Mouse (Mus musculus): ENCODE results near the gene Asprv1. TPM values are rescaled to one million over a fixed set of nuclear protein-coding genes. Genes with fewer than 3 reads are reported as not detected.

Asprv1 gene
- polyA plus RNA-seq (2015; fragmentation: Nextera tagmentation; extraction: Ambion mirVana) = 2.6 and 4.5 TPM in 2 replicates

- no peaks in the 10 kb centered on the region for H3K9me3 ChIP-seq (replicated peaks)
- H3K36me3 ChIP-seq = no peaks in the 10 kb centered on the region
- no peaks in the 10 kb centered on the region for H3K27me3 ChIP-seq
- no peaks in the 10 kb centered on the region for H3K4me1 ChIP-seq
- no peak within 1 kb of the TSS for H3K27ac ChIP-seq
- H3K9ac ChIP-seq = no peak within 1 kb of the TSS
- H3K4me3 ChIP-seq (replicated peaks) = no peak within 1 kb of the TSS
- 53% methylated on average over 10 of the region's 10 CpGs for WGBS
- no peak for ATAC-seq (replicated peaks; ENCODE audit: low FRiP score)
- H3K4me2 ChIP-seq = no peak within 1 kb of the TSS
Observed at GRCm38 (mm10) chr6:86627946-86628345, at the start of gene Asprv1. TSS of gene Asprv1 (plus strand) at chr6:86628164.

GRCm38 (mm10) chr6:86578396-86578795, 49.6 kb upstream of the Asprv1 start:
- WGBS = 66% methylated on average over 2 of the region's 2 CpGs
- H3K27ac ChIP-seq = no peak overlapping the region
- no peak for ATAC-seq (replicated peaks; ENCODE audit: low FRiP score)
- no peak overlapping the region for H3K4me3 ChIP-seq (replicated peaks)
- no peak overlapping the region for H3K4me2 ChIP-seq
- H3K9me3 ChIP-seq (replicated peaks) = no peaks in the 10 kb centered on the region
- H3K9ac ChIP-seq = no peak overlapping the region
- H3K27me3 ChIP-seq = no peaks in the 10 kb centered on the region
- H3K4me1 ChIP-seq = peaks cover 17% of the 10 kb centered on the region
- H3K36me3 ChIP-seq = no peaks in the 10 kb centered on the region

DNA sequence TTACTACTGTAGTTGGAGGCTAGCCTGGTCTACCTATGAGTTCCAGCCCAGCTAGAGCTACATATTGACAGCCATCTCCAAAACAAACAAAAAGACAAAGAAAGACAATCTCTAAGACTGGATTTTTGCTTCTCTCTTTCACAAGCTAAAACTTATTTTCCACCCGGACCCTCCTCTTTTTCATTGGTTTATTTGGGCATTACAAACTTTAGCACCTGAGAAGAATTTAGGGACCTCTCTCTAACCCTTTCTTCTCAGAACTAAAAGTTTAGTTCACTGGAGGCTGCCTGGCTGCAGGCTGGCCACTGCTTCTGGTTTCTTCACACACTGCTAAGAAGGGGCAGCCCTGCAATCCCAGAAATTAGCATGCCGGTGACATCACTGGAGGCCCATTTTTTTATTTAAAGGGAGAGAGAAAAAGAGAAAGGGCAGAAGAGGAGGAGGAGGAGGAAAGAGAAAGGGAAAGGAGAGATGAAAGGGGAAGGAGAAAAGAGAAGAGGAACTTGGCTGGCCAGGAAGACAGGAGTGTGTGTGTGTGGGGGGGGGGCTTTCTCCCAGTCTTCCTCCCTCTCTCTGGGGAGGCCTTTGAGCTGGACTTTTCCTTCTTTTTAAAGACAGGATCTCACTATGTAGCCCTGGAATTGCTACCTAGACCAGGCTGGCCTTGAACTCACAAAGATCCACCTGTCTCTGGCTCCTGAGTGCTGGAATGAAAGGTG, 48.7 kb upstream of the Asprv1 start:
- WGBS = 52% methylated on average over 2 of the region's 2 CpGs

DNA sequence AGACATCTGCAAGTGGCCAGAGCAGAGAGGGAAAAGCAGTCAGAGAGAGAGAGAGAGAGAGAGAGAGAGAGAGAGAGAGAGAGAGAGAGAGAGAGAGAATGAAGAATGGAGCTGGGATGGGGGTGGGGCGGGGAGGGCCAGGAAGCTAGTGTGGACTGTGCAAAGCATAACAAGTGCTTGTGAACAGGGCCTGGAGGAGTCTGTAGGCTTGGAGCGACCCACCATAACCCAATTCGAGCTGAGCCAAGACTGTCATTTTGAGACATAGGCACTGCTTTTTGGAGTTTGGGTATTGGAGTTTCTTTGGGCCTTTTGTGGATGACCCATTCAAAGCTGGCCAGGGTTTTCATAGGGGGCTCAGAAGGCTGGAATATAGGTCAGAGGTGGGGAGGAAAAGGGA, 48.0 kb upstream of the Asprv1 start:
- Histone ChIP-seq H3K4me2 (no peak overlapping the region), H3K9me3 (replicated peaks) (no peaks in the 10 kb centered on the region), H3K27ac (no peak overlapping the region), H3K9ac (no peak overlapping the region), H3K36me3 (no peaks in the 10 kb centered on the region), H3K27me3 (no peaks in the 10 kb centered on the region), H3K4me1 (peaks cover 27% of the 10 kb centered on the region), H3K4me3 (replicated peaks) (no peak overlapping the region)
- WGBS = 69% methylated on average over 3 of the region's 3 CpGs
- no peak for ATAC-seq (replicated peaks; ENCODE audit: low FRiP score)

More for the DNA sequence above, 48.7 kb upstream of the Asprv1 start:
- H3K4me3 ChIP-seq (replicated peaks) = no peak overlapping the region
- no peak overlapping the region for H3K9ac ChIP-seq
- no peak overlapping the region for H3K4me2 ChIP-seq
- ATAC-seq (replicated peaks; ENCODE audit: low FRiP score) = no peak
- peaks cover 20% of the 10 kb centered on the region for H3K4me1 ChIP-seq
- H3K27me3 ChIP-seq = no peaks in the 10 kb centered on the region
- no peaks in the 10 kb centered on the region for H3K9me3 ChIP-seq (replicated peaks)
- no peaks in the 10 kb centered on the region for H3K36me3 ChIP-seq
- no peak overlapping the region for H3K27ac ChIP-seq

DNA sequence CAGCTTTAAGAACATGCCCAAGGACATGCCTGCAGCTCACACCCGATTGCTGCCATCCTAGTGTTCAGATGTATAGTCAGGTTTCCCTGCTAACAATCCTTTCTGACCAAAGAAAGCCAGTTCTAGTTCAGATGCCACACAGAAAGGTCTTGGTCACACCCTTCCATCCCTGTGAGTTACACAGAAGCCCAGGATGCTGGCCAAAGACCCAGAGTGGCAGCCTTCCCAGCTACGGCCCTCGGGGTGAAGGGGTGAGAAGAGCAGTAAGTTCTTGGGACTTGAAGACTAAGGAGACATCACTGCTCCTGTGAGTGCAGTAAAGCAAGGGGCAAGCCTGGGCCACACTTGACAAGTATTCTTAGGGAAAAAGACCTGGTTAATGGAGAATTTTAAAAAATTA, 44.8 kb upstream of the Asprv1 start:
- no peak overlapping the region for H3K9ac ChIP-seq
- no peaks in the 10 kb centered on the region for H3K36me3 ChIP-seq
- H3K27ac ChIP-seq = no peak overlapping the region
- no peak for ATAC-seq (replicated peaks; ENCODE audit: low FRiP score)
- 88% methylated on average over 3 of the region's 3 CpGs for WGBS
- no peaks in the 10 kb centered on the region for H3K9me3 ChIP-seq (replicated peaks)
- peaks cover 39% of the 10 kb centered on the region for H3K4me1 ChIP-seq
- no peaks in the 10 kb centered on the region for H3K27me3 ChIP-seq
- no peak overlapping the region for H3K4me2 ChIP-seq
- no peak overlapping the region for H3K4me3 ChIP-seq (replicated peaks)

- Histone ChIP-seq H3K4me1 (peaks cover 39% of the 10 kb centered on the region), H3K4me2 (no peak overlapping the region), H3K9me3 (replicated peaks) (no peaks in the 10 kb centered on the region), H3K27me3 (no peaks in the 10 kb centered on the region), H3K9ac (no peak overlapping the region), H3K27ac (peak overlapping the region; percentile 89; the same call in 1 of the 2 replicates), H3K36me3 (no peaks in the 10 kb centered on the region), H3K4me3 (replicated peaks) (no peak overlapping the region)
- whole genome bisulfite sequencing = 89% methylated on average over 8 of the region's 8 CpGs
- ATAC-seq (replicated peaks; ENCODE audit: low FRiP score) = no peak
Observed at GRCm38 (mm10) chr6:86583601-86584215, 44.3 kb upstream of the Asprv1 start.

DNA sequence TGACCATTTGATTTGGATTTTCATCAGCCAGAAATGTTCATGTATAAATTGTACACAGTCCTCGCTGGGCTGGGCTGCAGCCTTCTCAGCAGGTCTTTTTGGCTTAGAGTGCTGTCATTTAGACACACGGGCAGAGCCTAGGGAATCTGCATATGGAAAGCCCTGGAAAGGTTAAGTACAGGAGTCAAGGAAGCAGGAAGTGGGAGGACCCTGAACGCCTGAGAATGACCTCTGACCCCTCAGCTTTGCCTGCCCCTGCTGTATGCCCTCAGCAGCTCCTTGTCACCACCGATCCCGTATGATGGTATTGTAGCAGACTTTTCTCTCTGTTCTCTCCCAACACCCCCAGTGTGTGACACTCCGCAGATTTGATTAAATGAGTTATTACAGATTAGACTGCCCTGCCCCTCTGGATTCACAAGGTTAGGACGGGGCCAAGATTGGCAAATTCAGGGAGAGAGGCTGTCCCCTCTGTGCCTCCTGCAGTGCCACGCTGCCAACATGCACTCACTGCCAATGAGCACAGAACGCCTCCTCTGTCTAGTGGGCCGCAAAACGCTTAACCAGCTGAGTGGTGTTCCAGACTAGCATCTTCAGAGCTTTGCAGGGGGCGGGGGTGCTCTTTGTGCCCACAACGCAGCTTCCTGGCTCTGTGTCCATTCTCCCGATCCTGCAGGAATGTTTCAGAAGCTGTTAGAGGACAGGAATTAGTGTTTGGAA, 43.5 kb upstream of the Asprv1 start:
- 35% methylated on average over 14 of the region's 14 CpGs for WGBS
- ATAC-seq (replicated peaks; ENCODE audit: low FRiP score) = peak; percentile 54
- Histone ChIP-seq H3K4me3 (replicated peaks) (peak overlapping the region; percentile 34), H3K27ac (peak overlapping the region; percentile 89), H3K4me1 (peaks cover 34% of the 10 kb centered on the region), H3K9ac (peak overlapping the region; percentile 33; the same call in 1 of the 2 replicates), H3K4me2 (peak overlapping the region; percentile 65), H3K36me3 (no peaks in the 10 kb centered on the region), H3K27me3 (no peaks in the 10 kb centered on the region), H3K9me3 (replicated peaks) (no peaks in the 10 kb centered on the region)

- peak overlapping the region; percentile 34 for H3K4me3 ChIP-seq (replicated peaks)
- ATAC-seq (replicated peaks; ENCODE audit: low FRiP score) = peak; percentile 75
- no peaks in the 10 kb centered on the region for H3K36me3 ChIP-seq
- peaks cover 31% of the 10 kb centered on the region for H3K4me1 ChIP-seq
- 0 out of 2 replicates have a peak overlapping the region, but pooled peaks have one; percentile 33 for H3K9ac ChIP-seq
- H3K27me3 ChIP-seq = no peaks in the 10 kb centered on the region
- peak overlapping the region; percentile 89 for H3K27ac ChIP-seq
- 7% methylated on average over 16 of the region's 16 CpGs for WGBS
- peak overlapping the region; percentile 65 for H3K4me2 ChIP-seq
- H3K9me3 ChIP-seq (replicated peaks) = no peaks in the 10 kb centered on the region
Observed at GRCm38 (mm10) chr6:86585070-86585600, 42.8 kb upstream of the Asprv1 start.

- H3K4me1 ChIP-seq = peaks cover 22% of the 10 kb centered on the region
- no peak overlapping the region for H3K4me2 ChIP-seq
- H3K27ac ChIP-seq = no peak overlapping the region; the same call in 1 of the 2 replicates
- H3K4me3 ChIP-seq (replicated peaks) = no peak overlapping the region
- H3K36me3 ChIP-seq = no peaks in the 10 kb centered on the region
- ATAC-seq (replicated peaks; ENCODE audit: low FRiP score) = no peak
- no peaks in the 10 kb centered on the region for H3K9me3 ChIP-seq (replicated peaks)
- H3K27me3 ChIP-seq = no peaks in the 10 kb centered on the region
- no peak overlapping the region for H3K9ac ChIP-seq
- 56% methylated on average over 5 of the region's 5 CpGs for WGBS
Observed at GRCm38 (mm10) chr6:86586070-86586469, 41.9 kb upstream of the Asprv1 start.

DNA sequence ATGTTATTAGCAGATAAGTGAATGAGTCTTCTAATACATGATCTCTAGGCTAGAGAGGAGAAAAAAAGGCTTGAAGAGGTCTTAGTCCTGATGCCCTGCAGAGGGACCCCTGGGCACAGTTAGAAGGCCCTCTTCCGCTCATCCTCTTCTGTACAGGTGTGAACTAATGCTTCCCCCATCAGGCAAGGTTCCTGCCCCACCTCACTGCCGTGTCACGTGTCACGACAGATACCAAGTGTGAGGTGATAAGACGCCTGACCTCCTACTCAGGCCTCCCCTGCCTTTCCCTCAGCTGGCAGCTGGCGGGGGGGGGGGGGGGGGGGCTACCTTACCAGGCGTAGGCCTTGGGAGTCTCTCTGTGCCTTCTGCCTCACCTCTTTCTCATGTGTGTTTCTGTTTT, 39.5 kb upstream of the Asprv1 start:
- no peak for ATAC-seq (replicated peaks; ENCODE audit: low FRiP score)
- Histone ChIP-seq H3K27ac (no peak overlapping the region), H3K9ac (no peak overlapping the region), H3K4me1 (peaks cover 22% of the 10 kb centered on the region), H3K27me3 (no peaks in the 10 kb centered on the region), H3K4me2 (no peak overlapping the region), H3K9me3 (replicated peaks) (no peaks in the 10 kb centered on the region), H3K36me3 (no peaks in the 10 kb centered on the region), H3K4me3 (replicated peaks) (no peak overlapping the region)
- 52% methylated on average over 6 of the region's 7 CpGs for WGBS

DNA sequence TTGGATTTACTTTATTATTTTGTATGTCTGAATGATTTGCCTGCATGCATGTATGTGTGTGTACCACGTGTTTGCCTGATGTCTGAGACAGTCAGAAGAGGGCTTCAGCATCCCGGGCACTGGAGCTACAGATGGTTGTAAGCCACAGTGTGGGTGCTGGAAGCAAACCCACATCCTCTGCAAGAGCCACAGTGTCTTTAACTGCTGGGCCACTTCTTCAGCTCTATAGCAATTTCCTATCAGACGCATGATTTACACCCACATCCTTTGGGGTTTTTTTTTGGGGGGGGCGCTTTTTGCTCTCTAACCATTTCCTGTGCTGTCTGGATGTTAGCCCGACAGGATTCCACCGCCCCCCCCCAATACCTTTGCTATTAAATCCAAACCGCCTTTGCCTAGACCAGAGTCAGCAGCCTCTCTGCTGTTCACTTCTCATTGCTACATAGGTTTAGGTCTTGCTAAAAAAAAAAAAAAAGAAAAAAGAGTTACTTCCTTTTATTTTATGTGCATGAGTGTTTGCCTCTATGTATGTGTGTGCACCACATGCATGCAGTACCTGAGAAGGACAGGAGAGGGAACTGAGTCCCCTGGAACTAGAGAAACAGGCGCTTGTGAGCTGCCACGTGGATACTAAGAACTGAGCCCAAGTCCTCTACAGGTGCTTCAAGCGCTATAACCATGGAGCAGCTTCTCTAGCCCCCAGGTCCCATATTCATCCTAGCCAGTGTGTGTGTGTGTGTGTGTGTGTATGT, 34.6 kb upstream of the Asprv1 start:
- no peak overlapping the region for H3K27ac ChIP-seq
- H3K9me3 ChIP-seq (replicated peaks) = no peaks in the 10 kb centered on the region
- H3K9ac ChIP-seq = no peak overlapping the region
- no peaks in the 10 kb centered on the region for H3K4me1 ChIP-seq
- 83% methylated on average over 10 of the region's 10 CpGs for WGBS
- no peaks in the 10 kb centered on the region for H3K36me3 ChIP-seq
- ATAC-seq (replicated peaks; ENCODE audit: low FRiP score) = no peak
- H3K4me3 ChIP-seq (replicated peaks) = no peak overlapping the region
- no peak overlapping the region for H3K4me2 ChIP-seq
- H3K27me3 ChIP-seq = no peaks in the 10 kb centered on the region

Measured in kidney, embryonic 15.5 days (tissue).